Mouse (Mus musculus): Measurements from ENCODE around the gene Kynu. TPM values are rescaled to one million over a fixed set of nuclear protein-coding genes. Genes with fewer than 3 reads are reported as not detected.

The Kynu gene
- polyA plus RNA-seq, 1 experiment, result not detected

- Histone ChIP-seq H3ac (ENCODE audit: control insufficient read depth, insufficient read length) (no peak overlapping the region), H3K27me3 (ENCODE audit: control insufficient read depth, insufficient read depth, insufficient read length) (no peaks in the 10 kb centered on the region), H3K36me3 (ENCODE audit: control insufficient read depth, insufficient read depth) (no peaks in the 10 kb centered on the region), H3K79me2 (ENCODE audit: control insufficient read depth, insufficient read depth) (no peaks in the 10 kb centered on the region), H3K4me3 (no peak overlapping the region), H3K4me2 (ENCODE audit: low read depth) (no peak overlapping the region)
- TF ChIP-seq TCF3 (IDR thresholded peaks at IDR 0.05; ENCODE audit: insufficient read length, low read depth) (no peak), POLR2AphosphoS2 (IDR thresholded peaks at IDR 0.05; ENCODE audit: insufficient read length, low read depth) (no peak), REST (IDR thresholded peaks at IDR 0.05; ENCODE audit: insufficient read depth, insufficient read length) (no peak), POLR2A (IDR thresholded peaks at IDR 0.05; ENCODE audit: insufficient read length, low read depth) (no peak), USF1 (IDR thresholded peaks at IDR 0.05; ENCODE audit: low read depth) (no peak), SRF (IDR thresholded peaks at IDR 0.05; ENCODE audit: control insufficient read depth, insufficient read length, low read depth) (no peak), MYOD1 (IDR thresholded peaks at IDR 0.05; ENCODE audit: control insufficient read depth in 1 of 3, insufficient read length in 2 of 3, low read depth in 2 of 3) (no peak), CEBPB (IDR thresholded peaks at IDR 0.05; ENCODE audit: insufficient read depth, poor library complexity, severe bottlenecking) (no peak), E2F4 (IDR thresholded peaks at IDR 0.05; ENCODE audit: insufficient read depth) (no peak), MYOG (IDR thresholded peaks at IDR 0.05; ENCODE audit: control insufficient read depth in 1 of 3, insufficient read depth in 1 of 3, insufficient read length in 2 of 3, low read depth in 2 of 3) (no peak), MAX (IDR thresholded peaks at IDR 0.05; ENCODE audit: low read depth) (no peak), TCF12 (IDR thresholded peaks at IDR 0.05; ENCODE audit: insufficient read depth, poor library complexity, severe bottlenecking) (no peak)
Measured at GRCm38 (mm10) chr2:43561209-43561608, 6.1 kb downstream of the Kynu start.

- TF ChIP-seq SRF (IDR thresholded peaks at IDR 0.05; ENCODE audit: control insufficient read depth, insufficient read length, low read depth), result no peak
- no peak for TF ChIP-seq E2F4 (IDR thresholded peaks at IDR 0.05; ENCODE audit: insufficient read depth)
- TF ChIP-seq MYOG (IDR thresholded peaks at IDR 0.05; ENCODE audit: control insufficient read depth in 1 of 3, insufficient read depth in 1 of 3, insufficient read length in 2 of 3, low read depth in 2 of 3), result no peak
- TF ChIP-seq USF1 (IDR thresholded peaks at IDR 0.05; ENCODE audit: low read depth), result no peak
- TF ChIP-seq MAX (IDR thresholded peaks at IDR 0.05; ENCODE audit: low read depth), result no peak
- TF ChIP-seq REST (IDR thresholded peaks at IDR 0.05; ENCODE audit: insufficient read depth, insufficient read length), result no peak
- no peak for TF ChIP-seq POLR2A (IDR thresholded peaks at IDR 0.05; ENCODE audit: insufficient read length, low read depth)
- TF ChIP-seq CEBPB (IDR thresholded peaks at IDR 0.05; ENCODE audit: insufficient read depth, poor library complexity, severe bottlenecking), result no peak
- no peak for TF ChIP-seq POLR2AphosphoS2 (IDR thresholded peaks at IDR 0.05; ENCODE audit: insufficient read length, low read depth)
- no peak for TF ChIP-seq MYOD1 (IDR thresholded peaks at IDR 0.05; ENCODE audit: control insufficient read depth in 1 of 3, insufficient read length in 2 of 3, low read depth in 2 of 3)
Measured at GRCm38 (mm10) chr2:43562779-43563178, 7.7 kb downstream of the Kynu start.

GRCm38 (mm10) chr2:43568406-43568805, 13.3 kb downstream of the Kynu start:
- H3ac ChIP-seq (ENCODE audit: control insufficient read depth, insufficient read length), result no peak overlapping the region
- no peak for TF ChIP-seq MAX (IDR thresholded peaks at IDR 0.05; ENCODE audit: low read depth)
- no peak for TF ChIP-seq E2F4 (IDR thresholded peaks at IDR 0.05; ENCODE audit: insufficient read depth)
- TF ChIP-seq CEBPB (IDR thresholded peaks at IDR 0.05; ENCODE audit: insufficient read depth, poor library complexity, severe bottlenecking), result no peak
- TF ChIP-seq MYOD1 (IDR thresholded peaks at IDR 0.05; ENCODE audit: control insufficient read depth in 1 of 3, insufficient read length in 2 of 3, low read depth in 2 of 3), result no peak
- no peaks in the 10 kb centered on the region for H3K36me3 ChIP-seq (ENCODE audit: control insufficient read depth, insufficient read depth)
- no peaks in the 10 kb centered on the region for H3K79me2 ChIP-seq (ENCODE audit: control insufficient read depth, insufficient read depth)
- no peak overlapping the region for H3K4me3 ChIP-seq
- H3K4me2 ChIP-seq (ENCODE audit: low read depth), result no peak overlapping the region
- no peaks in the 10 kb centered on the region for H3K27me3 ChIP-seq (ENCODE audit: control insufficient read depth, insufficient read depth, insufficient read length)

More at GRCm38 (mm10) chr2:43562779-43563178, 7.7 kb downstream of the Kynu start:
- no peak overlapping the region for H3K4me2 ChIP-seq (ENCODE audit: low read depth)
- H3K27me3 ChIP-seq (ENCODE audit: control insufficient read depth, insufficient read depth, insufficient read length), result no peaks in the 10 kb centered on the region
- H3ac ChIP-seq (ENCODE audit: control insufficient read depth, insufficient read length), result no peak overlapping the region
- H3K4me3 ChIP-seq, result no peak overlapping the region
- H3K36me3 ChIP-seq (ENCODE audit: control insufficient read depth, insufficient read depth), result no peaks in the 10 kb centered on the region
- H3K79me2 ChIP-seq (ENCODE audit: control insufficient read depth, insufficient read depth), result no peaks in the 10 kb centered on the region

- Histone ChIP-seq H3ac (ENCODE audit: control insufficient read depth, insufficient read length) (no peak overlapping the region), H3K4me2 (ENCODE audit: low read depth) (no peak overlapping the region), H3K4me3 (no peak overlapping the region), H3K79me2 (ENCODE audit: control insufficient read depth, insufficient read depth) (no peaks in the 10 kb centered on the region), H3K27me3 (ENCODE audit: control insufficient read depth, insufficient read depth, insufficient read length) (no peaks in the 10 kb centered on the region), H3K36me3 (ENCODE audit: control insufficient read depth, insufficient read depth) (no peaks in the 10 kb centered on the region)
- no peak for TF ChIP-seq E2F4 (IDR thresholded peaks at IDR 0.05; ENCODE audit: insufficient read depth)
- no peak for TF ChIP-seq TCF12 (IDR thresholded peaks at IDR 0.05; ENCODE audit: insufficient read depth, poor library complexity, severe bottlenecking)
- TF ChIP-seq USF1 (IDR thresholded peaks at IDR 0.05; ENCODE audit: low read depth), result no peak
- TF ChIP-seq POLR2A (IDR thresholded peaks at IDR 0.05; ENCODE audit: insufficient read length, low read depth), result no peak
- no peak for TF ChIP-seq REST (IDR thresholded peaks at IDR 0.05; ENCODE audit: insufficient read depth, insufficient read length)
- no peak for TF ChIP-seq CEBPB (IDR thresholded peaks at IDR 0.05; ENCODE audit: insufficient read depth, poor library complexity, severe bottlenecking)
- no peak for TF ChIP-seq MAX (IDR thresholded peaks at IDR 0.05; ENCODE audit: low read depth)
- no peak for TF ChIP-seq POLR2AphosphoS2 (IDR thresholded peaks at IDR 0.05; ENCODE audit: insufficient read length, low read depth)
- TF ChIP-seq MYOG (IDR thresholded peaks at IDR 0.05; ENCODE audit: control insufficient read depth in 1 of 3, insufficient read depth in 1 of 3, insufficient read length in 2 of 3, low read depth in 2 of 3), result no peak
- TF ChIP-seq SRF (IDR thresholded peaks at IDR 0.05; ENCODE audit: control insufficient read depth, insufficient read length, low read depth), result no peak
- TF ChIP-seq MYOD1 (IDR thresholded peaks at IDR 0.05; ENCODE audit: control insufficient read depth in 1 of 3, insufficient read length in 2 of 3, low read depth in 2 of 3), result no peak
- no peak for TF ChIP-seq TCF3 (IDR thresholded peaks at IDR 0.05; ENCODE audit: insufficient read length, low read depth)
Measured at GRCm38 (mm10) chr2:43573526-43573925, 18.4 kb downstream of the Kynu start.

DNA sequence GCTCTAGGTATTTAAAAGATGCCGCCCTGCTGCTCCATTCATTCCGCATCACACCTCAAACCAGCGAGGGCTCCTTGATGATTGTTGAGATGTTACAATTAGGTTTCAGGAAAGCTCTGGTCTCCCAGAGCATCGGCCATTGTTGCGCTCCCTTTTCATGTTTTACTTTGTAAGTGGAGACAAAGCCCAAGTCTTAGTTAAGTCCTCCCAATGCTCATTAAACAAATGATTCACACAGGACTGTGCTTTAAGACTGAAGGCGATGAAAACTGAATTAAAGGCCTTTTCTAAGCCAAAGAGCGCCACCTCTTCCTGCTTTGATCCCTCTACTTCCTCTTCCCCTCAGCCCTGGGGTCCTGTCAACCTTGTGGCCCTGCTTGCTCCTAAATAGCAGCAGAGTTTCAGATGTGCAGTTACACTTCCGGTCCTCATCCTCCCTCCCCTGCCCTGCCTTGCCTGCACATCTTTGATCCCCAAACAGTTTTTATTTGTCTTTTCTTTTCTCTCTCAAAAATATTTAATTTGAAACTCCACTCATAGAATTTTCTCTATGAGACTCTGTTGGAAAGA, 28.2 kb downstream of the Kynu start:
- Histone ChIP-seq H3K27me3 (ENCODE audit: control insufficient read depth, insufficient read depth, insufficient read length) (no peaks in the 10 kb centered on the region), H3K4me3 (no peak overlapping the region), H3K36me3 (ENCODE audit: control insufficient read depth, insufficient read depth) (no peaks in the 10 kb centered on the region), H3K79me2 (ENCODE audit: control insufficient read depth, insufficient read depth) (no peaks in the 10 kb centered on the region), H3ac (ENCODE audit: control insufficient read depth, insufficient read length) (no peak overlapping the region), H3K4me2 (ENCODE audit: low read depth) (no peak overlapping the region)
- TF ChIP-seq TCF3 (IDR thresholded peaks at IDR 0.05; ENCODE audit: insufficient read length, low read depth) (no peak), SRF (IDR thresholded peaks at IDR 0.05; ENCODE audit: control insufficient read depth, insufficient read length, low read depth) (no peak), MYOG (IDR thresholded peaks at IDR 0.05; ENCODE audit: control insufficient read depth in 1 of 3, insufficient read depth in 1 of 3, insufficient read length in 2 of 3, low read depth in 2 of 3) (no peak), USF1 (IDR thresholded peaks at IDR 0.05; ENCODE audit: low read depth) (no peak), REST (IDR thresholded peaks at IDR 0.05; ENCODE audit: insufficient read depth, insufficient read length) (no peak), POLR2AphosphoS2 (IDR thresholded peaks at IDR 0.05; ENCODE audit: insufficient read length, low read depth) (no peak), MYOD1 (IDR thresholded peaks at IDR 0.05; ENCODE audit: control insufficient read depth in 1 of 3, insufficient read length in 2 of 3, low read depth in 2 of 3) (no peak), E2F4 (IDR thresholded peaks at IDR 0.05; ENCODE audit: insufficient read depth) (no peak), MAX (IDR thresholded peaks at IDR 0.05; ENCODE audit: low read depth) (no peak), CEBPB (IDR thresholded peaks at IDR 0.05; ENCODE audit: insufficient read depth, poor library complexity, severe bottlenecking) (no peak), POLR2A (IDR thresholded peaks at IDR 0.05; ENCODE audit: insufficient read length, low read depth) (no peak)
